Mouse (Mus musculus) ES-Bruce4 (cell line): ENCODE measurements around the gene Gm5127. TPM values are rescaled to one million over a fixed set of nuclear protein-coding genes. Genes with fewer than 3 reads are reported as not detected.

Source experiments
- H3K27ac ChIP-seq: 2 replicates; pipeline ENCODE4 v1.5.1; 2012; ENCODE audit warnings: low read length, inconsistent platforms; ENCODE audit not compliant: insufficient read depth
- H3K27me3 ChIP-seq: 2 replicates; pipeline ENCODE4 v1.6.1; 2012; ENCODE audit warnings: mild to moderate bottlenecking, low read length, inconsistent platforms; ENCODE audit not compliant: control insufficient read depth, poor library complexity, insufficient read depth, severe bottlenecking
- H3K36me3 ChIP-seq: 2 replicates; pipeline ENCODE4 v1.6.1; 2012; ENCODE audit warnings: inconsistent platforms, mild to moderate bottlenecking, low read length, moderate library complexity; ENCODE audit not compliant: control insufficient read depth, poor library complexity, insufficient read depth, severe bottlenecking
- H3K4me1 ChIP-seq: one replicate; pipeline ENCODE4 v1.8.1; 2011; ENCODE audit warnings: low read length; ENCODE audit not compliant: control insufficient read depth, insufficient read depth
- H3K4me3 ChIP-seq: 2 replicates; pipeline ENCODE4 v1.5.1; 2011; ENCODE audit warnings: low read depth, mild to moderate bottlenecking, low read length
- H3K9ac ChIP-seq: 2 replicates; pipeline ENCODE4 v1.6.1; 2012; ENCODE audit warnings: low read depth, mild to moderate bottlenecking, inconsistent platforms; ENCODE audit not compliant: poor library complexity, severe bottlenecking
- H3K9me3 ChIP-seq: replicated peaks from 2 replicates; pipeline ENCODE4 v1.6.1; 2012; ENCODE audit warnings: mild to moderate bottlenecking, low read length, inconsistent platforms; ENCODE audit not compliant: control insufficient read depth, poor library complexity, insufficient read depth, severe bottlenecking
- CTCF ChIP-seq: IDR thresholded peaks from one replicate; pipeline ENCODE4 v1.8.1; 2011; ENCODE audit warnings: low read depth, low read length
- EP300 ChIP-seq: IDR thresholded peaks from 2 replicates; pipeline ENCODE4 v1.6.1; 2011; ENCODE audit warnings: low read depth, low read length; ENCODE audit not compliant: insufficient read depth
- POLR2A ChIP-seq: IDR thresholded peaks from one replicate; pipeline ENCODE4 v1.8.1; 2011; ENCODE audit warnings: low read length; ENCODE audit not compliant: insufficient read depth
- polyA plus RNA-seq: library from polyadenylated mRNA; stranded (reverse); fragments of >200 nt; gene quantifications from 2 replicates; pipeline ENCODE4 v1.2.4, GENCODE M21; 2011; ENCODE audit warnings: low read depth; ENCODE audit not compliant: missing spikeins, insufficient read depth, insufficient read length

Gm5127 gene
- polyA plus RNA-seq, 1 experiment, result not detected

DNA sequence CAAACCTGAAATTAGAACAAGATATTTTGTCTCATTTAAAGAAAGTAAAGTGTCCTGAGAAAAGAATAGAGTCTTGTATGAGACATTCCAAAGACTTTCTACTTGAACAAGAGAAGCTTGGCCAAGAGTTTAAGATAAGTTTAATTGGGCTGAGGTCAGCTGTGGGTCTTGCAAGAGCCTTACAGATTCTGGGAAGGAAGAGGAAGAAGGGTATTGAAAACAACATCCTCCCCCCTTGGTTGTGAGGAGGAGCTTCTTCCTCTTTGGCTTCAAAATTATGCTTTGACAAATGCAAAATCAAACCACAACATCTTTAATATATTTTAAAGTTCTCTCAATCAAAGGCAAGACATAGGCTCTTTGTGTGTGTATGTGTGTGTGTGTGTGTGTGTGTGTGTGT, 50.6 kb downstream of the Gm5127 start:
- Histone ChIP-seq H3K9ac (no peak overlapping the region), H3K9me3 (no peaks in the 10 kb centered on the region), H3K36me3 (no peaks in the 10 kb centered on the region), H3K27ac (no peak overlapping the region), H3K4me1 (no peaks in the 10 kb centered on the region), H3K27me3 (no peaks in the 10 kb centered on the region), H3K4me3 (no peak overlapping the region)
- TF ChIP-seq EP300 (no peak), POLR2A (no peak), CTCF (no peak)

DNA sequence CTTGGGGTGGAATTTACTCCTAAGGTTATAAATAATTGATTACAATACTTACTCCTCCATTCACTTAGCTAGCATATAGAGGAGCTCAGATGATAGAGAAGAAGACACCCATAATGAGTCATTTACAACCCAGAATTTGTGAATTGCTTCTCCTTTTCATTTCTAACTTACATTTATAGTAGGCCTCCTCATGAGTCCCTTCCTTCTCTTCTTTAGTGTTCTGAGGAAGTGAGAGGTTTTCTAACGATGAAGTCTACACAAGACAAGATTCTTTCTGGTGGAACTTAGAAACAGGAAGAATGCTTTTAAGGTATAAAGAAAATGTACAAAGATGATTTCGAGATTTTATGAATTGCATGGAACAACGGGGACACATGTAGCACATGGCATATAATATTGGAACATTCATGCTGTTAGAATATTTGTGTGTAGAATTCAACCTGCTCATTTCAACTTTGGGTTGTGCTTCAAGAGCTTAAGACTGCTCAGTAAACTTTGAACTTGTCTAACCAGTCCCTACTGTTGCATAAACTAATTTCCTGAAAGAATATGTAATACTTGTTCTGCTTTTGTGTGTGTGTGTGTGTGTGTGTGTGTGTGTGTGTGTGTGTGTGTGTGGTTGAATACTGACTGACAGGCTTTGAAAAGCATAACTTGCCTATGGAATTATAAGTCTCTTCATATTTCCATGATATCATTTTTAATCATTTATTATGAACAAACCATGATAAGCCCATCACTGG, 52.0 kb downstream of the Gm5127 start:
- Histone ChIP-seq H3K27me3 (no peaks in the 10 kb centered on the region), H3K9ac (no peak overlapping the region), H3K4me1 (no peaks in the 10 kb centered on the region), H3K9me3 (no peaks in the 10 kb centered on the region), H3K27ac (no peak overlapping the region), H3K4me3 (no peak overlapping the region), H3K36me3 (no peaks in the 10 kb centered on the region)
- TF ChIP-seq CTCF (no peak), POLR2A (no peak), EP300 (no peak)

- no peaks in the 10 kb centered on the region for H3K4me1 ChIP-seq
- no peak overlapping the region for H3K4me3 ChIP-seq
- no peak overlapping the region for H3K27ac ChIP-seq
- H3K9ac ChIP-seq, result no peak overlapping the region
- no peak for TF ChIP-seq CTCF
- no peak for TF ChIP-seq EP300
- TF ChIP-seq POLR2A, result no peak
- H3K9me3 ChIP-seq, result no peaks in the 10 kb centered on the region
- H3K36me3 ChIP-seq, result no peaks in the 10 kb centered on the region
- no peaks in the 10 kb centered on the region for H3K27me3 ChIP-seq
These were observed 79.1 kb downstream of the Gm5127 start for GRCm38 (mm10) chrX:106662101-106662500.

- H3K4me1 ChIP-seq, result no peaks in the 10 kb centered on the region
- H3K27ac ChIP-seq, result no peak overlapping the region
- no peak overlapping the region for H3K9ac ChIP-seq
- TF ChIP-seq EP300 (no peak), POLR2A (no peak), CTCF (no peak)
- H3K9me3 ChIP-seq, result no peaks in the 10 kb centered on the region
- no peaks in the 10 kb centered on the region for H3K36me3 ChIP-seq
- H3K4me3 ChIP-seq, result no peak overlapping the region
- H3K27me3 ChIP-seq, result no peaks in the 10 kb centered on the region
These were observed 121.6 kb downstream of the Gm5127 start for GRCm38 (mm10) chrX:106704590-106704989.

GRCm38 (mm10) chrX:106717160-106717559, 134.2 kb downstream of the Gm5127 start:
- TF ChIP-seq POLR2A (no peak), EP300 (no peak), CTCF (no peak)
- Histone ChIP-seq H3K27me3 (no peaks in the 10 kb centered on the region), H3K9me3 (no peaks in the 10 kb centered on the region), H3K27ac (no peak overlapping the region), H3K36me3 (no peaks in the 10 kb centered on the region), H3K9ac (no peak overlapping the region), H3K4me1 (no peaks in the 10 kb centered on the region), H3K4me3 (no peak overlapping the region)

- H3K27me3 ChIP-seq, result no peaks in the 10 kb centered on the region
- H3K9ac ChIP-seq, result no peak overlapping the region
- TF ChIP-seq EP300 (no peak), POLR2A (no peak), CTCF (no peak)
- H3K36me3 ChIP-seq, result no peaks in the 10 kb centered on the region
- H3K9me3 ChIP-seq, result no peaks in the 10 kb centered on the region
- H3K4me1 ChIP-seq, result no peaks in the 10 kb centered on the region
- H3K4me3 ChIP-seq, result no peak overlapping the region
- H3K27ac ChIP-seq, result no peak overlapping the region
These were observed 159.3 kb downstream of the Gm5127 start for GRCm38 (mm10) chrX:106742241-106742640.
